Mouse (Mus musculus) c-Kit-negative CD71-positive TER-119-positive erythroid progenitor cells, embryonic 14.5 days (primary cell): Measurements from ENCODE around the gene Zfp946.

ENCODE experiments used
- DNase-seq: peaks from one replicate; pipeline ENCODE4 v3.0.0-alpha.2; 2013; ENCODE audit warnings: low read depth, low spot score

The Zfp946 gene

DNA sequence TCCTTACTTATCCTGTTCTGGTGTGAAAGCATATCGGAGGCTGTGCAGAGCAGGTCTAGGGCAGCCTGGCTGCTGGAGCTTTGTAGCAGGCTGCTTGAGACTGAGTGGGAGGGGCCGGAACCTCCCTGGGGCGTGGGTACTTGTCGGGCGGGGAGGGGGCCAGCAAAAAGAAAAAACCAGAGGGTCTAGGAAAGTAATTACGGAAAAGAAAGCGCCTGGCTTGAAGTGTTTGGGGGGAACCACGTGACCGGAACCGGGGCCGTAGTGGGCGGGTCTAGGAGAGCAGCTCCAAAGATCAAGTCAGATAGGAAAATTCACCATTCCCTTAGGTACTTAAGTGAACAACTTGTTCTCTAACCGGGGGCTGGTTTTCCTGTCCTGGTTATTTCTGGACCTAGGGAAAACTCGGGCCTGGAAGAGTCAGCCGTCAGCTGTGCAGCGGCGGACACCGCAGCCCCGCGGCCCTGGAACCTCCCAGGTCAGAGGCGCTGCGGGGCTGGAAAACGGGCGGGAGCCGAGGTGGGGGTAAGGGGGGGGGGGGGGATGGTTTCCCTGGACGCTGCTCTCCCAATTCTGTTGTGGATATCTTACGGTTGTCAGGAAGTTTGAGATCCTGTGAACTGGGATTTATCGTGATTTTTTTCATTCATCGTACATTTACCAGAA is at the start of gene Zfp946:
Zfp946 (plus strand) TSS at position 271 of the 666 bp plus-strand sequence.
- DNase-seq, result peak; percentile 61

DNA sequence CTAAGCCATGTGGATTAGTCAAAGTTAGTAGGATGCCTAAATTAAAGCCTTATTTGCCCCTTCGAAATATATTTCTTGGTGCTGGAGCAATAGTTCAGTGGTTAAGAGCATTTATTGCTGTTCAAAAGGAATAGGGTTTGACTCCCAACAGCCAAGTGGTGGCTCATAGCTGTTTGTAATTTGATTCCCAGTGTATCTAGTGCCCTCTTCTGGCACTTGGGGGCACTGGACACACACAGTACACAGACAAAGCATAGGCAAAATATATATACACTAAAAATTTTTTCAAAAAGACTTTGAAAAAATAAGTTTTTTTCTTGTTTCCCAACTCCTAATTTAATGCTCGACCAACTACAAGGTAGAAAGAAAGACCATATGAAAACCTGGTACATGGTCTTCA is 13.3 kb upstream of the Zfp946 start:
- no peak for DNase-seq

DNA sequence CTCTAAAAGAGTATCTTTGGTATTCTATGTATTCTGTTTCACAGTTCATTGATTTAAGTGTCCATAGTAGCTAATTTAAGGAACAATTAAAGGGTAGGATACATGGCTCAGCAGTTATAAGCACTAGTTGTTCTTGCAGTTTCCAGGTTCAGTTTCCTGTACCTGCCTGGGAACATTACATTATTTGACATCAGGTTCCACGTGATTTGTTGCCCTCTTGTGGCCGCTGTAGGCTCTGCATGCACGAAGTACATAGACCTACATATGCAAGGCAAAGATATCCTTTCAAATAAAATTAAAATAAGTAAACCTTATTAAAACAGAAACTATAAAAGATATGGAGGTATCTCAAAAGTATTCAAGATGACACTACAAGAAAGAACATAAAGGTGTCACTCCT is 6.5 kb upstream of the Zfp946 start:
- DNase-seq, result peak; percentile 28

DNA sequence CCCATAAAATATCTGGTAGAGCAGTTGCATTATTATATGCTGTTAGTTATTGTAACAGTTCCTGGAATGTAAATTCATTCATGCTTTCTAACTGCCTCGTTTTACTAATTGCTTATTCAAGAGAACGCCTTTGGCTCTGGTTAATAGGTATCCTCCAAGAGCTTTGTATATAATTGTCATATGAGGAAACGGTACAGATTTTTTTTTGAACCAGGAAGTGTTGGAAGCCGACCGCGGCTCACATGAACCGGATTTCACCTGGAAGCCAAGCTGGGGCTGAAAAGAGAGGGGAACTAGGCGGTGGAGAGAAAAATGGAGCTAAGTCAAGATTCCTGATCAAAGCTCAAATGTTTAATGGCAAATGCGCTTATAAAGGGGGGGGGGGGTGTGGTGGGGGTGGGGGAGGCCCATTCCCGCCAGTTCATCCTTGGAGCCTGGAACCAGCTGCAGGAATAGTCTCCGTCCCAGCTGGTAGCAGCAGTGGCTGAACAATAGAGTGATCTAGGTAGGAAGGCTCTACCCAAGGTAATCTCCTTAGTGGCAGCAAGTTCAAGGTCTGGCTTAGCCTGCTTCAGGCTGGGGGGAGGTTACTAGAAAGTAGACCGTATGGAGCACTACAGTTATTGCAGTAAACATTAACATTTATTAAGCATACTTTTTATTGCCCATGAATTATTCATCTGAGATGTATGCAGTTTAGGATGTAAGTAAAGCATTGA is 773 bp downstream of the Zfp946 start:
- no peak for DNase-seq

DNA sequence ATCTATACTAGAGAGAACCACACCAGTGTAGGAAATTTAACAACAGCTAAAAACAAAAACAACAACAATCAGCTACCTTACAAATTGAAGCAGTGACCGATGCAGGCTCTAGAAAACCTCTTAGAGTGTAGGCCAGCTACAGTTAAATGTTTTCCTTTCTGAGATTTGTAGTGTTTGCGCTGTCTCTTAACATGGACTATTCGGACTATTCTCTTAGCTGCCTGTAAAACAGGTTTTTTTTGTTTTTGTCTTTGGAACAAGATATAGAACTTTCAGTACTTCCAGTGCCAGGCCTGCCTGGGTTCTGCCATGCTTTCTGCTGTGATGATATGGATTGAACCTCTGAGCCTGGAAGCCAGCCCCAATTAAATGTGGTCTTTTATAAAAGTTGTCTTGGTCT is 23.7 kb downstream of the Zfp946 start:
- DNase-seq, result no peak

DNA sequence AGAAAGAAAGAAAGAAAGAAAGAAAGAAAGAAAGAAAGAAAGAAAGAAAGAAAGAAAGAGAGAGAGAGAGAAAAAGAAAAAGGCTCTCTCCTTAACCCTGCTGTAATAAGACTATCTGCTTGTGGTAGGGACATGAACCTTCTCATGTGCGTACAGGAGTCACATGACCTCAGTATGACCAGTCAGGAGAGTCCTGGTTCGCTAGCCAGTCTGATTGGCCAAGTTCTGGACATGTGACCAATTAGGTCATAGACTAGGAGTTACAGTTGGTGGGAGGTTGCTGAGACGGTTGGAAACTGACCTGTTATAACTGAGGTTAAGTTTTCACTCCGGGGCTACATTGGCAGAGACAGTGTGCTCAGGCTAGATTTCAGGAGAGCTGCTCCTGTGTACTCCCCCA is 73.1 kb downstream of the Zfp946 start:
- DNase-seq, result no peak
